Mouse (Mus musculus): ENCODE data around the gene Sntg2. TPM values are rescaled to one million over a fixed set of nuclear protein-coding genes. Genes with fewer than 3 reads are reported as not detected.

The Sntg2 gene
- polyA plus RNA-seq, 1 experiment: not detected

DNA sequence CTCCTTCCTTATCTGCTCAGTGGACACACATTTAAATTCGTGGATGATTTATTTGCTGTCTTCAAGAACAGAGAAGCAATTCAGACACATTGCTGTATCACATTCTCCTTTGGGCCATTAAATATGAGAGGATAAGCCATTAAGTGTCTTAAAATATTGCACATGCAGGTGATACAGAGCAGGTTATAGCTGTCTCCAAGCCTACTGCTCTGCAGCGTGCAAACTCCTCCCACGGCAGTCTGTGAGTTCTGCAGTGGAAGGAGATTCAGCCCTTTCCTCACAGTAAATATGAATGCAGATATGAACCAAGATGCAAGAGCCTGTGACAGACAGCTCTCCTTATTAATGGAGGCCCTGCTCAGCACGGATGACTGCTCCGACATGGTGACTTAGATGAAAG lies 146.9 kb downstream of the Sntg2 start:
- Histone ChIP-seq H3ac (ENCODE audit: control insufficient read depth, insufficient read length) (no peak overlapping the region), H3K27me3 (ENCODE audit: control insufficient read depth, insufficient read depth, insufficient read length) (no peaks in the 10 kb centered on the region), H3K79me2 (ENCODE audit: control insufficient read depth, insufficient read depth) (no peaks in the 10 kb centered on the region), H3K36me3 (ENCODE audit: control insufficient read depth, insufficient read depth) (no peaks in the 10 kb centered on the region), H3K4me2 (ENCODE audit: low read depth) (no peak overlapping the region), H3K4me3 (no peak overlapping the region)
- TF ChIP-seq MYOG (IDR thresholded peaks at IDR 0.05; ENCODE audit: control insufficient read depth in 1 of 3, insufficient read depth in 1 of 3, insufficient read length in 2 of 3, low read depth in 2 of 3) (no peak), MYOD1 (IDR thresholded peaks at IDR 0.05; ENCODE audit: control insufficient read depth in 1 of 3, insufficient read length in 2 of 3, low read depth in 2 of 3) (no peak), TCF12 (IDR thresholded peaks at IDR 0.05; ENCODE audit: insufficient read depth, poor library complexity, severe bottlenecking) (no peak), USF1 (IDR thresholded peaks at IDR 0.05; ENCODE audit: low read depth) (no peak), REST (IDR thresholded peaks at IDR 0.05; ENCODE audit: insufficient read depth, insufficient read length) (no peak), E2F4 (IDR thresholded peaks at IDR 0.05; ENCODE audit: insufficient read depth) (no peak)

DNA sequence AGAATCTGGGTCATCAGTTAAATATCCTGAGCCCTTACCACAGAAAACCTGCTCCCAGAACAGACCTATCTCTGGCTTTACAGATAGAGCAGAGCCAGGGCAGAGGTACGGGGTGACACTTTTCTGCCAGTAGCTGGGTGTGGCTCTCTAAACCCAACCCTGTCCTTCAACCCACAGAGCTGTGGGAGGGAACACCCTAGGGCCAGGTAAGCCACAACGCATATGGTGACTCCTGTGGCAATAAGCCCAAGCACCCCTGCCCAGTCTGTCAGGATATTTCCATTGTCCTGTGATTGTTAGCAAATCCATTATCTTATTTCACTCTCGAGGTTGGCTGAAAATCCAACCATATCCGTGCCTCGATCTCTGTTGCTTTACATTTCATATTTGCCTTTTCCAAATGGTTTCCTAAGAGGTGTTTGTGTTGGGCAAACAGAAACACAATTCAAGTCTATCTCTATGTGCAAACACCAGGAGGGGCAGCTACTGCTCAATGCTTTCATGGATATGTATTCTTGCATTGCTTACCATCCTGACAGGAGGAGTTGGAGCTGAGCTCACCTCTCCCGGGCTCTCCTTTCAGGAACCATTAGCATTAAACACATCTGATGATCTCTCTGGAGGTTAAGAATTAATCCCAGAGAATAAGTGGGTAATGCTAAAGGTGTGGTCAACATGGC lies 156.3 kb downstream of the Sntg2 start:
- no peak overlapping the region for H3K4me2 ChIP-seq (ENCODE audit: low read depth)
- H3ac ChIP-seq (ENCODE audit: control insufficient read depth, insufficient read length): no peak overlapping the region
- no peaks in the 10 kb centered on the region for H3K27me3 ChIP-seq (ENCODE audit: control insufficient read depth, insufficient read depth, insufficient read length)
- no peak overlapping the region for H3K4me3 ChIP-seq
- H3K79me2 ChIP-seq (ENCODE audit: control insufficient read depth, insufficient read depth): no peaks in the 10 kb centered on the region
- TF ChIP-seq TCF3 (IDR thresholded peaks at IDR 0.05; ENCODE audit: insufficient read length, low read depth) (no peak), SRF (IDR thresholded peaks at IDR 0.05; ENCODE audit: control insufficient read depth, insufficient read length, low read depth) (no peak), E2F4 (IDR thresholded peaks at IDR 0.05; ENCODE audit: insufficient read depth) (no peak), TCF12 (IDR thresholded peaks at IDR 0.05; ENCODE audit: insufficient read depth, poor library complexity, severe bottlenecking) (no peak), USF1 (IDR thresholded peaks at IDR 0.05; ENCODE audit: low read depth) (no peak), POLR2AphosphoS2 (IDR thresholded peaks at IDR 0.05; ENCODE audit: insufficient read length, low read depth) (no peak), MAX (IDR thresholded peaks at IDR 0.05; ENCODE audit: low read depth) (no peak), MYOG (IDR thresholded peaks at IDR 0.05; ENCODE audit: control insufficient read depth in 1 of 3, insufficient read depth in 1 of 3, insufficient read length in 2 of 3, low read depth in 2 of 3) (no peak), REST (IDR thresholded peaks at IDR 0.05; ENCODE audit: insufficient read depth, insufficient read length) (no peak), POLR2A (IDR thresholded peaks at IDR 0.05; ENCODE audit: insufficient read length, low read depth) (no peak), MYOD1 (IDR thresholded peaks at IDR 0.05; ENCODE audit: control insufficient read depth in 1 of 3, insufficient read length in 2 of 3, low read depth in 2 of 3) (no peak), CEBPB (IDR thresholded peaks at IDR 0.05; ENCODE audit: insufficient read depth, poor library complexity, severe bottlenecking) (no peak)
- H3K36me3 ChIP-seq (ENCODE audit: control insufficient read depth, insufficient read depth): no peaks in the 10 kb centered on the region

DNA sequence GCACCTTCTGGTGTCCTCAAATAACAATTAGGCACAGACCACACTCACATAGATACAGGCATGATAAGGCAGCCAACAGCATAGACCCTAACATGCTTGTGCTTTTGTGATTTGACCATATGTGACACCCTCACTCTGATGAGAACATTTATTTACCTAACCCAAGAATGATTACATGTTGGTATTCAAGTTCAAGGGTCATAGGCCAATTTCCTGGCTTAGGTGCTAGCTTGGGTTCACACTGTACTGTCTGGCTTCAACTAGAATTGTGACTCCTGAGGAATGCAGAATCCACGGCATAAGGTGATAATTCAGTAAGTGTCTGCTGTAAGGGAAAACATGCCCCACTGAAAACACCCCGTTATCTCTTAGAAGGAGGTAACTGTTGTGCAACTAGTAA lies 158.4 kb downstream of the Sntg2 start:
- Histone ChIP-seq H3K4me3 (no peak overlapping the region), H3K79me2 (ENCODE audit: control insufficient read depth, insufficient read depth) (no peaks in the 10 kb centered on the region), H3K27me3 (ENCODE audit: control insufficient read depth, insufficient read depth, insufficient read length) (no peaks in the 10 kb centered on the region), H3K36me3 (ENCODE audit: control insufficient read depth, insufficient read depth) (no peaks in the 10 kb centered on the region), H3ac (ENCODE audit: control insufficient read depth, insufficient read length) (no peak overlapping the region), H3K4me2 (ENCODE audit: low read depth) (no peak overlapping the region)
- TF ChIP-seq REST (IDR thresholded peaks at IDR 0.05; ENCODE audit: insufficient read depth, insufficient read length) (no peak), POLR2AphosphoS2 (IDR thresholded peaks at IDR 0.05; ENCODE audit: insufficient read length, low read depth) (no peak), MYOD1 (IDR thresholded peaks at IDR 0.05; ENCODE audit: control insufficient read depth in 1 of 3, insufficient read length in 2 of 3, low read depth in 2 of 3) (no peak), SRF (IDR thresholded peaks at IDR 0.05; ENCODE audit: control insufficient read depth, insufficient read length, low read depth) (no peak), TCF3 (IDR thresholded peaks at IDR 0.05; ENCODE audit: insufficient read length, low read depth) (no peak), POLR2A (IDR thresholded peaks at IDR 0.05; ENCODE audit: insufficient read length, low read depth) (no peak), MYOG (IDR thresholded peaks at IDR 0.05; ENCODE audit: control insufficient read depth in 1 of 3, insufficient read depth in 1 of 3, insufficient read length in 2 of 3, low read depth in 2 of 3) (no peak), MAX (IDR thresholded peaks at IDR 0.05; ENCODE audit: low read depth) (no peak), CEBPB (IDR thresholded peaks at IDR 0.05; ENCODE audit: insufficient read depth, poor library complexity, severe bottlenecking) (no peak)

DNA sequence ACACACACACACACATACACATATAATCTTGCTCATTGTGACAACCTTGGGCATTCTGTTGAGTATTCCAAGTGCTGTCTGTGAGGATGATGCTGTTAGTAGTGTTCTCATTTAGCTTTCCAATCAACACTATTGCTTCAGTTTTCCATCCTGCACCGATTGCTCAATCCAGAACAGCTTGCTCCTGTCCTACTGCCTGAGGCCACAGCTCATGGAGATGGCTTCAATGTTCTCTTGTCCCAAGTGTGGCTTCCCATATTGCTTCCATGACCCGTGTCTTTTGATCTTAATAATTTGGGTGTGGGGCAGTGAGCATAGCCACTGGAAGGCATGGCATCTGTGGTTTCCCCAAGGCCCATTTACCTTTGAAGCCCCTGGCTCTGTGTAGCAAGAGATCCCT lies 162.8 kb downstream of the Sntg2 start:
- no peak overlapping the region for H3ac ChIP-seq (ENCODE audit: control insufficient read depth, insufficient read length)
- TF ChIP-seq SRF (IDR thresholded peaks at IDR 0.05; ENCODE audit: control insufficient read depth, insufficient read length, low read depth) (no peak), POLR2AphosphoS2 (IDR thresholded peaks at IDR 0.05; ENCODE audit: insufficient read length, low read depth) (no peak), CEBPB (IDR thresholded peaks at IDR 0.05; ENCODE audit: insufficient read depth, poor library complexity, severe bottlenecking) (no peak), TCF12 (IDR thresholded peaks at IDR 0.05; ENCODE audit: insufficient read depth, poor library complexity, severe bottlenecking) (no peak), MYOG (IDR thresholded peaks at IDR 0.05; ENCODE audit: control insufficient read depth in 1 of 3, insufficient read depth in 1 of 3, insufficient read length in 2 of 3, low read depth in 2 of 3) (no peak), TCF3 (IDR thresholded peaks at IDR 0.05; ENCODE audit: insufficient read length, low read depth) (no peak), USF1 (IDR thresholded peaks at IDR 0.05; ENCODE audit: low read depth) (no peak), POLR2A (IDR thresholded peaks at IDR 0.05; ENCODE audit: insufficient read length, low read depth) (no peak), E2F4 (IDR thresholded peaks at IDR 0.05; ENCODE audit: insufficient read depth) (no peak), MAX (IDR thresholded peaks at IDR 0.05; ENCODE audit: low read depth) (no peak), MYOD1 (IDR thresholded peaks at IDR 0.05; ENCODE audit: control insufficient read depth in 1 of 3, insufficient read length in 2 of 3, low read depth in 2 of 3) (no peak), REST (IDR thresholded peaks at IDR 0.05; ENCODE audit: insufficient read depth, insufficient read length) (no peak)
- H3K79me2 ChIP-seq (ENCODE audit: control insufficient read depth, insufficient read depth): no peaks in the 10 kb centered on the region
- no peak overlapping the region for H3K4me2 ChIP-seq (ENCODE audit: low read depth)
- no peak overlapping the region for H3K4me3 ChIP-seq
- H3K27me3 ChIP-seq (ENCODE audit: control insufficient read depth, insufficient read depth, insufficient read length): no peaks in the 10 kb centered on the region
- no peaks in the 10 kb centered on the region for H3K36me3 ChIP-seq (ENCODE audit: control insufficient read depth, insufficient read depth)

All from myocyte (in vitro differentiated cells).